Mouse (Mus musculus) left cerebral cortex, postnatal 36 days (tissue): ENCODE results near the gene Abt1. TPM values are rescaled to one million over a fixed set of nuclear protein-coding genes. Genes with fewer than 3 reads are reported as not detected.
A peak's percentile ranks its signal among the peaks of the same experiment; 100 is the strongest.

ENCODE experiments used
- DNase-seq, 2 experiments: peaks; one replicate each; pipeline ENCODE4 v3.0.0; 2021 to 2022; ENCODE audit warnings: low spot score in 2 of 2, mixed read lengths in 1 of 2
- intact Hi-C: fragments of 180-260 bp; cut with DNase I; formaldehyde crosslinking; loops from one replicate; pipeline ENCODE4 v1.15.1; 2025
- total RNA-seq, 2 experiments: library from RNA; stranded (reverse); gene quantifications; 2 replicates each; pipeline ENCODE4 v1.2.3; 2021

Gene Abt1
- total RNA-seq, 2 experiments from 2014 or later = 8.4 to 8.5 TPM

- intact Hi-C loops = no loop called here
- DNase-seq = no peak
These were observed 20.8 kb upstream of the Abt1 start for GRCm38 (mm10) chr13:23444451-23444850.

GRCm38 (mm10) chr13:23439901-23440300, 16.2 kb upstream of the Abt1 start:
- intact Hi-C loops = loop anchor here (10.0 kb wide), 2 partner anchors 1415 to 1725 kb away; partner anchors contain the start of genes Hist1h2ai, Hist1h2bl and Hist1h3h
- DNase-seq = no peak

GRCm38 (mm10) chr13:23438521-23438920, 14.9 kb upstream of the Abt1 start:
- DNase-seq = peak in 1 of 2 experiments; percentile 37
- intact Hi-C loops = loop anchor here (10.0 kb wide), 2 partner anchors 1414 to 1724 kb away; partner anchors contain the start of genes Hist1h2ai, Hist1h2bl and Hist1h3h

- DNase-seq = peak; percentile 85 to 89
- intact Hi-C loops = loop anchor here (2.0 to 10.0 kb wide), 3 partner anchors 81 to 1723 kb away; partner anchors contain the start of genes Hist1h2ai, Hist1h2bl and Hist1h3h
These were observed 14.2 kb upstream of the Abt1 start for GRCm38 (mm10) chr13:23437908-23438307.

GRCm38 (mm10) chr13:23436861-23437822, 13.5 kb upstream of the Abt1 start:
- peak; percentile 36 to 48 for DNase-seq
- intact Hi-C loops = loop anchor here (2.0 to 10.0 kb wide), 3 partner anchors 82 to 1722 kb away; partner anchors contain the start of genes Hist1h2ai, Hist1h2bl and Hist1h3h

GRCm38 (mm10) chr13:23436231-23436661, 12.6 kb upstream of the Abt1 start:
- intact Hi-C loops = loop anchor here (2.0 to 10.0 kb wide), 3 partner anchors 83 to 1721 kb away; partner anchors contain the start of genes Hist1h2ai, Hist1h2bl and Hist1h3h

GRCm38 (mm10) chr13:23435676-23436075, 12.0 kb upstream of the Abt1 start:
- no peak for DNase-seq
- intact Hi-C loops = loop anchor here (2.0 to 10.0 kb wide), 3 partner anchors 83 to 1721 kb away; partner anchors contain the start of genes Hist1h2ai, Hist1h2bl and Hist1h3h

More at GRCm38 (mm10) chr13:23436231-23436661, 12.6 kb upstream of the Abt1 start:
- peak in 1 of 2 experiments; percentile 43 for DNase-seq

GRCm38 (mm10) chr13:23435241-23435640, 11.6 kb upstream of the Abt1 start:
- intact Hi-C loops = loop anchor here (10.0 kb wide), 2 partner anchors 1410 to 1720 kb away; partner anchors contain the start of genes Hist1h2ai, Hist1h2bl and Hist1h3h
- DNase-seq = no peak

GRCm38 (mm10) chr13:23434426-23434825, 10.8 kb upstream of the Abt1 start:
- intact Hi-C loops = loop anchor here (5.0 to 10.0 kb wide), 3 partner anchors 1410 to 1720 kb away; partner anchors contain the start of genes Hist1h2ai, Hist1h2bl and Hist1h3h
- DNase-seq = no peak

- no peak for DNase-seq
- intact Hi-C loops = loop anchor here (5.0 to 10.0 kb wide), 3 partner anchors 1409 to 1719 kb away; partner anchors contain the start of genes Hist1h2ai, Hist1h2bl and Hist1h3h
These were observed 10.1 kb upstream of the Abt1 start for GRCm38 (mm10) chr13:23433801-23434200.

GRCm38 (mm10) chr13:23433206-23433605, 9.5 kb upstream of the Abt1 start:
- intact Hi-C loops = loop anchor here (5.0 to 10.0 kb wide), 3 partner anchors 1408 to 1718 kb away; partner anchors contain the start of genes Hist1h2ai, Hist1h2bl and Hist1h3h
- DNase-seq = no peak

- DNase-seq = peak; percentile 88 to 94
- intact Hi-C loops = loop anchor here (5.0 to 10.0 kb wide), 3 partner anchors 1408 to 1718 kb away; partner anchors contain the start of genes Hist1h2ai, Hist1h2bl and Hist1h3h
These were observed 9.0 kb upstream of the Abt1 start for GRCm38 (mm10) chr13:23432562-23433201.

GRCm38 (mm10) chr13:23431351-23431771, 7.7 kb upstream of the Abt1 start:
- DNase-seq = peak; percentile 80 to 86
- intact Hi-C loops = loop anchor here (5.0 to 10.0 kb wide), 3 partner anchors 1407 to 1717 kb away; partner anchors contain the start of genes Hist1h2ai, Hist1h2bl and Hist1h3h

GRCm38 (mm10) chr13:23430734-23431133, 7.1 kb upstream of the Abt1 start:
- intact Hi-C loops = loop anchor here (5.0 to 10.0 kb wide), 3 partner anchors 1406 to 1716 kb away; partner anchors contain the start of genes Hist1h2ai, Hist1h2bl and Hist1h3h
- peak; percentile 77 to 80 for DNase-seq

- intact Hi-C loops = loop anchor here (5.0 to 10.0 kb wide), 3 partner anchors 1405 to 1715 kb away; partner anchors contain the start of genes Hist1h2ai, Hist1h2bl and Hist1h3h
- DNase-seq = no peak
These were observed 6.2 kb upstream of the Abt1 start for GRCm38 (mm10) chr13:23429771-23430380.

GRCm38 (mm10) chr13:23428166-23428993, 4.7 kb upstream of the Abt1 start:
- no peak for DNase-seq
- intact Hi-C loops = no loop called here

- intact Hi-C loops = no loop called here
- no peak for DNase-seq
These were observed 3.8 kb upstream of the Abt1 start for GRCm38 (mm10) chr13:23427401-23427910.
